Mouse (Mus musculus) erythroblast, embryonic 14.5 days (primary cell): ENCODE results near the gene Asb16.

Experiments used
- GATA1 ChIP-seq: IDR thresholded peaks from 2 replicates; pipeline ENCODE4 v1.6.1; 2012; ENCODE audit warnings: low read length, inconsistent platforms, mixed read lengths
- TAL1 ChIP-seq: IDR thresholded peaks from 3 replicates; pipeline ENCODE4 v1.6.1; 2012; ENCODE audit warnings: low read length, inconsistent platforms, mixed read lengths

GRCm38 (mm10) chr11:102284501-102285094 lies 16.1 kb downstream of the Asb16 start, which contains the start of gene Tmub2:
- no peak for TF ChIP-seq GATA1
- TF ChIP-seq TAL1 = no peak
